Mouse (Mus musculus) bone marrow macrophage, adult 2 months (primary cell): ENCODE data around the gene Car14. TPM values are rescaled to one million over a fixed set of nuclear protein-coding genes. Genes with fewer than 3 reads are reported as not detected.
A peak's percentile ranks its signal among the peaks of the same experiment; 100 is the strongest.

Experiments
- H3K27ac ChIP-seq: 2 replicates; pipeline ENCODE4 v1.5.1; 2012; ENCODE audit warnings: low read depth, low read length; ENCODE audit not compliant: insufficient read depth
- H3K4me1 ChIP-seq: 2 replicates; pipeline ENCODE4 v1.6.1; 2012; ENCODE audit warnings: low read length; ENCODE audit not compliant: control insufficient read depth, insufficient read depth
- H3K4me3 ChIP-seq: 2 replicates; pipeline ENCODE4 v1.5.1; 2012; ENCODE audit warnings: mild to moderate bottlenecking, low read length, moderate library complexity; ENCODE audit not compliant: insufficient read depth
- CTCF ChIP-seq: IDR thresholded peaks from 2 replicates; pipeline ENCODE4 v1.5.1; 2012; ENCODE audit warnings: low read depth, mild to moderate bottlenecking, low read length, moderate library complexity
- POLR2A ChIP-seq: IDR thresholded peaks from 2 replicates; pipeline ENCODE4 v1.6.1; 2012; ENCODE audit warnings: mild to moderate bottlenecking, low read depth, low read length, borderline replicate concordance
- polyA plus RNA-seq: library from polyadenylated mRNA; stranded (reverse); fragments of >200 nt; gene quantifications from 2 replicates; pipeline ENCODE4 v1.2.4, GENCODE M21; 2012; ENCODE audit not compliant: missing spikeins, insufficient read depth, insufficient read length

Car14 gene
- polyA plus RNA-seq, 1 experiment, result not detected

GRCm38 (mm10) chr3:95892066-95893052 lies 12.1 kb downstream of the Car14 start:
- Histone ChIP-seq H3K4me3 (peak overlapping the region; percentile 58), H3K27ac (peak overlapping the region; percentile 37), H3K4me1 (peaks cover 31% of the 10 kb centered on the region)
- TF ChIP-seq POLR2A (no peak), CTCF (no peak; the same call in 1 of the 2 replicates)

GRCm38 (mm10) chr3:95891211-95892065 lies 13.1 kb downstream of the Car14 start, which contains the start of gene BC028528:
BC028528 (minus strand) TSS chr3:95892005.
- Histone ChIP-seq H3K4me3 (peak within 1 kb of the TSS; percentile 58), H3K27ac (peak within 1 kb of the TSS; percentile 83), H3K4me1 (peaks cover 31% of the 10 kb centered on the region)
- TF ChIP-seq POLR2A (no peak), CTCF (no peak)

GRCm38 (mm10) chr3:95889664-95890063 lies 14.8 kb downstream of the Car14 start:
- Histone ChIP-seq H3K4me1 (peaks cover 31% of the 10 kb centered on the region), H3K27ac (no peak overlapping the region)
- TF ChIP-seq POLR2A, result no peak
- no peak for TF ChIP-seq CTCF

GRCm38 (mm10) chr3:95887596-95887995 lies 16.9 kb downstream of the Car14 start:
- H3K27ac ChIP-seq, result no peak overlapping the region
- H3K4me3 ChIP-seq, result no peak overlapping the region
- peaks cover 29% of the 10 kb centered on the region for H3K4me1 ChIP-seq
- TF ChIP-seq CTCF, result no peak
- no peak for TF ChIP-seq POLR2A

More at GRCm38 (mm10) chr3:95889664-95890063, 14.8 kb downstream of the Car14 start:
- H3K4me3 ChIP-seq, result no peak overlapping the region

GRCm38 (mm10) chr3:95884400-95884799 lies 20.1 kb downstream of the Car14 start:
- Histone ChIP-seq H3K27ac (no peak overlapping the region), H3K4me1 (peaks cover 15% of the 10 kb centered on the region), H3K4me3 (no peak overlapping the region)
- TF ChIP-seq CTCF (no peak), POLR2A (no peak)

- TF ChIP-seq CTCF (peak; percentile 45), POLR2A (no peak)
- Histone ChIP-seq H3K4me1 (peaks cover 2% of the 10 kb centered on the region), H3K27ac (peak overlapping the region; percentile 25)
Measured at GRCm38 (mm10) chr3:95882816-95883425, 21.6 kb downstream of the Car14 start.

GRCm38 (mm10) chr3:95881979-95882815 lies 22.3 kb downstream of the Car14 start, which contains the start of gene Ciart:
Ciart (minus strand) TSS chr3:95882251.
- Histone ChIP-seq H3K4me3 (peak within 1 kb of the TSS; percentile 75), H3K4me1 (no peaks in the 10 kb centered on the region), H3K27ac (peak within 1 kb of the TSS; percentile 25)
- TF ChIP-seq CTCF (no peak), POLR2A (no peak)

More at GRCm38 (mm10) chr3:95882816-95883425, 21.6 kb downstream of the Car14 start:
- H3K4me3 ChIP-seq, result peak overlapping the region; percentile 75

GRCm38 (mm10) chr3:95879063-95879462 lies 25.4 kb downstream of the Car14 start:
- Histone ChIP-seq H3K4me3 (no peak overlapping the region), H3K4me1 (no peaks in the 10 kb centered on the region), H3K27ac (no peak overlapping the region)
- no peak for TF ChIP-seq POLR2A
- TF ChIP-seq CTCF, result no peak
